Mouse (Mus musculus): ENCODE data around the gene Ttk. TPM values are rescaled to one million over a fixed set of nuclear protein-coding genes. Genes with fewer than 3 reads are reported as not detected.
A peak's percentile ranks its signal among the peaks of the same experiment; 100 is the strongest.

Ttk gene
- polyA plus RNA-seq, 2 experiments, result 20.9 to 23.1 TPM

- WGBS, result 89% methylated on average over 2 of the region's 2 CpGs
- Histone ChIP-seq H3K27me3 (ENCODE audit: control insufficient read depth, insufficient read depth, low read length) (no peaks in the 10 kb centered on the region), H3K4me2 (replicated peaks; ENCODE audit: low read depth, low read length, severe bottlenecking) (no peak overlapping the region), H3K9ac (ENCODE audit: low read depth, low read length, severe bottlenecking) (no peak overlapping the region), H3K36me3 (ENCODE audit: control insufficient read depth, insufficient read depth, low read length) (no peaks in the 10 kb centered on the region), H3K4me1 (ENCODE audit: control insufficient read depth, insufficient read depth, low read length) (no peaks in the 10 kb centered on the region), H3K27ac (replicated peaks; ENCODE audit: low read depth, low read length) (no peak overlapping the region), H3K9me3 (ENCODE audit: control insufficient read depth, low read length) (no peaks in the 10 kb centered on the region), H3K4me3 (replicated peaks; ENCODE audit: low read length) (no peak overlapping the region)
- DNase-seq (ENCODE audit: low spot score), result no peak
- no peak for ATAC-seq (ENCODE audit: low FRiP score, low read depth)
- no peak for TF ChIP-seq POLR2A (IDR thresholded peaks at IDR 0.05; ENCODE audit: borderline replicate concordance, extremely low read depth, insufficient read depth, insufficient read length)
Observed at GRCm38 (mm10) chr9:83820976-83821375, 13.5 kb upstream of the Ttk start.

DNA sequence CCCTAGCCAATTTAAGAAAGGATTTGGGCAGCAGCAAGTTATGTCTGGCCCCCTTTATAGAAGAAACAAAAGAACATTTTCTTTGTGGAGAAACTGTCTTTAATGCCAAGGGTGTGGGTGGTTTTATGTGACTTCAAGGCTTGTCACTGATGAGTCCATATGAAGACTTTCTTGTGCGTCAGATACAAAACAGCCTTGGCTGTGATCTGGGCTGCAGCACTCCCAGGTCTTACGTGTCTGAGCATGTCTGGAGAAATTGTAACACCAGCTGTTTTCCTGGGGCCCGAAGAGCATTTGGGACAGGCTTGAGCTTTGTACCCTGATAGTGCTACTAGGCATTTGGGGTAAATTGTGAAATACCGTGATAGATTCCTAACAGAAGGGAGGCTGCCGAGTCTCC is 11.6 kb upstream of the Ttk start:
- DNase-seq (ENCODE audit: low spot score) (no peak), ATAC-seq (ENCODE audit: low FRiP score, low read depth) (no peak)
- TF ChIP-seq POLR2A (IDR thresholded peaks at IDR 0.05; ENCODE audit: borderline replicate concordance, extremely low read depth, insufficient read depth, insufficient read length), result no peak

GRCm38 (mm10) chr9:83829896-83830295 is 4.6 kb upstream of the Ttk start:
- no peak overlapping the region for H3K4me3 ChIP-seq (replicated peaks; ENCODE audit: low read length)

More for the DNA sequence above, 11.6 kb upstream of the Ttk start:
- Histone ChIP-seq H3K9ac (ENCODE audit: low read depth, low read length, severe bottlenecking) (no peak overlapping the region), H3K9me3 (ENCODE audit: control insufficient read depth, low read length) (no peaks in the 10 kb centered on the region), H3K27ac (replicated peaks; ENCODE audit: low read depth, low read length) (no peak overlapping the region), H3K27me3 (ENCODE audit: control insufficient read depth, insufficient read depth, low read length) (no peaks in the 10 kb centered on the region), H3K36me3 (ENCODE audit: control insufficient read depth, insufficient read depth, low read length) (no peaks in the 10 kb centered on the region), H3K4me1 (ENCODE audit: control insufficient read depth, insufficient read depth, low read length) (no peaks in the 10 kb centered on the region), H3K4me3 (replicated peaks; ENCODE audit: low read length) (no peak overlapping the region), H3K4me2 (replicated peaks; ENCODE audit: low read depth, low read length, severe bottlenecking) (no peak overlapping the region)
- WGBS, result 58% methylated on average over 5 of the region's 5 CpGs

DNA sequence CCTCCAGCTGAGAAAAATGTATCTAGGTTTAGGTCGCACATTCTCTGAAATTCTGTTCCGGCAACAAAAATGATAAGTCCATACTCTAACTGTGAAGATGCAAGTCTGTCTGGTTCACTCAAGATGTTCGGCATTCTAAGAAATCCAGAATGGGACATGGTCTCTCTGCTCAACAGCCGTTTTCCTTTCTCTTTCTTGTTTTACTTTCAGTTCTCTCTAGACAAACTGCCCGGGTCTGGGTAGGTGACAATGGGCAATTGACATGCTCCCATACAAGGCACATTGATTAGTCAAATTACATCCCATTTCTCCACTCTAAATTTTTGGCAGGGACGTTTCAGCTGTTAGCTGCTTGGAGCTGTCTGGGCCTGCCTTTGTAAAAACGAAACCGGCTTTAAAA is 3.3 kb upstream of the Ttk start:
- TF ChIP-seq POLR2A (IDR thresholded peaks at IDR 0.05; ENCODE audit: borderline replicate concordance, extremely low read depth, insufficient read depth, insufficient read length), result no peak
- Histone ChIP-seq H3K9ac (ENCODE audit: low read depth, low read length, severe bottlenecking) (no peak overlapping the region), H3K4me1 (ENCODE audit: control insufficient read depth, insufficient read depth, low read length) (peaks cover 8% of the 10 kb centered on the region; the same call in 1 of the 2 replicates), H3K27ac (replicated peaks; ENCODE audit: low read depth, low read length) (no peak overlapping the region), H3K4me2 (replicated peaks; ENCODE audit: low read depth, low read length, severe bottlenecking) (no peak overlapping the region), H3K4me3 (replicated peaks; ENCODE audit: low read length) (no peak overlapping the region), H3K27me3 (ENCODE audit: control insufficient read depth, insufficient read depth, low read length) (no peaks in the 10 kb centered on the region), H3K36me3 (ENCODE audit: control insufficient read depth, insufficient read depth, low read length) (no peaks in the 10 kb centered on the region), H3K9me3 (ENCODE audit: control insufficient read depth, low read length) (no peaks in the 10 kb centered on the region)
- DNase-seq (ENCODE audit: low spot score), result no peak
- 70% methylated on average over 8 of the region's 8 CpGs for WGBS
- ATAC-seq (ENCODE audit: low FRiP score, low read depth), result no peak

More at GRCm38 (mm10) chr9:83829896-83830295, 4.6 kb upstream of the Ttk start:
- H3K27ac ChIP-seq (replicated peaks; ENCODE audit: low read depth, low read length), result no peak overlapping the region
- DNase-seq (ENCODE audit: low spot score) (no peak), ATAC-seq (ENCODE audit: low FRiP score, low read depth) (no peak)
- TF ChIP-seq POLR2A (IDR thresholded peaks at IDR 0.05; ENCODE audit: borderline replicate concordance, extremely low read depth, insufficient read depth, insufficient read length), result no peak
- no peak overlapping the region for H3K4me2 ChIP-seq (replicated peaks; ENCODE audit: low read depth, low read length, severe bottlenecking)
- H3K9me3 ChIP-seq (ENCODE audit: control insufficient read depth, low read length), result no peaks in the 10 kb centered on the region
- peaks cover 3% of the 10 kb centered on the region; the same call in 1 of the 2 replicates for H3K4me1 ChIP-seq (ENCODE audit: control insufficient read depth, insufficient read depth, low read length)
- WGBS, result 78% methylated on average over 5 of the region's 5 CpGs
- no peak overlapping the region for H3K9ac ChIP-seq (ENCODE audit: low read depth, low read length, severe bottlenecking)
- H3K36me3 ChIP-seq (ENCODE audit: control insufficient read depth, insufficient read depth, low read length), result no peaks in the 10 kb centered on the region
- no peaks in the 10 kb centered on the region for H3K27me3 ChIP-seq (ENCODE audit: control insufficient read depth, insufficient read depth, low read length)

- Histone ChIP-seq H3K27me3 (ENCODE audit: control insufficient read depth, insufficient read depth, low read length) (no peaks in the 10 kb centered on the region), H3K27ac (replicated peaks; ENCODE audit: low read depth, low read length) (no peak overlapping the region), H3K9ac (ENCODE audit: low read depth, low read length, severe bottlenecking) (peak overlapping the region; percentile 85), H3K9me3 (ENCODE audit: control insufficient read depth, low read length) (no peaks in the 10 kb centered on the region), H3K4me3 (replicated peaks; ENCODE audit: low read length) (peak overlapping the region; percentile 86), H3K36me3 (ENCODE audit: control insufficient read depth, insufficient read depth, low read length) (no peaks in the 10 kb centered on the region), H3K4me1 (ENCODE audit: control insufficient read depth, insufficient read depth, low read length) (peaks cover 8% of the 10 kb centered on the region; the same call in 1 of the 2 replicates), H3K4me2 (replicated peaks; ENCODE audit: low read depth, low read length, severe bottlenecking) (peak overlapping the region; percentile 66)
- DNase-seq (ENCODE audit: low spot score) (peak; percentile 8), ATAC-seq (ENCODE audit: low FRiP score, low read depth) (peak; percentile 62)
- no peak for TF ChIP-seq POLR2A (IDR thresholded peaks at IDR 0.05; ENCODE audit: borderline replicate concordance, extremely low read depth, insufficient read depth, insufficient read length)
- WGBS, result 3% methylated on average over 16 of the region's 27 CpGs
Observed at GRCm38 (mm10) chr9:83834748-83835313, 342 bp downstream of the Ttk start.

All from limb, embryonic 14.5 days (tissue).